Mouse (Mus musculus): Measurements from ENCODE around the gene Snx11. TPM values are rescaled to one million over a fixed set of nuclear protein-coding genes. Genes with fewer than 3 reads are reported as not detected.
"Not testable (repeated sequence)": the region's sequence is repeated elsewhere in the genome, so short reads cannot be mapped to it uniquely, and the experiment has no call there.

Snx11 gene
- polyA plus RNA-seq, 1 experiment from 2014 or later, result 51.1 TPM

- peaks cover 51% of the 10 kb centered on the region for H3K36me3 ChIP-seq (replicated peaks)
- no peak overlapping the region for H3K4me3 ChIP-seq
- 95% methylated on average over 2 of the region's 2 CpGs for WGBS
- no peak overlapping the region for H3K4me2 ChIP-seq
- H3K4me1 ChIP-seq, result no peaks in the 10 kb centered on the region
- H3K9ac ChIP-seq, result no peak overlapping the region
- H3K9me3 ChIP-seq, result no peaks in the 10 kb centered on the region
- no peak overlapping the region for H3K27ac ChIP-seq
- ATAC-seq (replicated peaks), result no peak
- H3K27me3 ChIP-seq (replicated peaks), result no peaks in the 10 kb centered on the region
These were observed 38.5 kb upstream of the Snx11 start for GRCm38 (mm10) chr11:96815895-96816294.

- Histone ChIP-seq H3K4me1 (no peaks in the 10 kb centered on the region), H3K36me3 (replicated peaks) (peaks cover 45% of the 10 kb centered on the region), H3K27ac (no peak overlapping the region), H3K4me3 (no peak overlapping the region), H3K27me3 (replicated peaks) (no peaks in the 10 kb centered on the region), H3K4me2 (no peak overlapping the region), H3K9me3 (no peaks in the 10 kb centered on the region), H3K9ac (no peak overlapping the region)
- WGBS, result 88% methylated on average over 2 of the region's 2 CpGs
- ATAC-seq (replicated peaks), result no peak
These were observed 37.1 kb upstream of the Snx11 start for GRCm38 (mm10) chr11:96814443-96814842.

GRCm38 (mm10) chr11:96813920-96814319 is 36.6 kb upstream of the Snx11 start:
- Histone ChIP-seq H3K27ac (no peak overlapping the region), H3K36me3 (replicated peaks) (peaks cover 44% of the 10 kb centered on the region), H3K9ac (no peak overlapping the region), H3K4me3 (no peak overlapping the region), H3K4me2 (no peak overlapping the region), H3K4me1 (no peaks in the 10 kb centered on the region), H3K27me3 (replicated peaks) (no peaks in the 10 kb centered on the region), H3K9me3 (no peaks in the 10 kb centered on the region)
- ATAC-seq (replicated peaks), result no peak
- WGBS, result 93% methylated on average over 5 of the region's 5 CpGs

GRCm38 (mm10) chr11:96813455-96813854 is 36.1 kb upstream of the Snx11 start:
- no peaks in the 10 kb centered on the region for H3K4me1 ChIP-seq
- ATAC-seq (replicated peaks), result no peak

GRCm38 (mm10) chr11:96811188-96811587 is 33.8 kb upstream of the Snx11 start:
- not testable (repeated sequence) for H3K9ac ChIP-seq; H3K4me3 ChIP-seq; H3K27me3 ChIP-seq (replicated peaks); ATAC-seq (replicated peaks); H3K4me1 ChIP-seq; H3K27ac ChIP-seq; H3K4me2 ChIP-seq; H3K9me3 ChIP-seq
- peaks cover 36% of the 10 kb centered on the region for H3K36me3 ChIP-seq (replicated peaks)
- 86% methylated on average over 1 of the region's 1 CpGs for WGBS

More at GRCm38 (mm10) chr11:96813455-96813854, 36.1 kb upstream of the Snx11 start:
- Histone ChIP-seq H3K27ac (no peak overlapping the region), H3K36me3 (replicated peaks) (peaks cover 44% of the 10 kb centered on the region), H3K4me2 (no peak overlapping the region), H3K27me3 (replicated peaks) (no peaks in the 10 kb centered on the region), H3K9me3 (no peaks in the 10 kb centered on the region), H3K9ac (no peak overlapping the region), H3K4me3 (no peak overlapping the region)
- WGBS, result 94% methylated on average over 4 of the region's 4 CpGs

GRCm38 (mm10) chr11:96809562-96810235 is 32.3 kb upstream of the Snx11 start:
- H3K4me3 ChIP-seq, result no peak overlapping the region
- H3K27me3 ChIP-seq (replicated peaks), result no peaks in the 10 kb centered on the region
- no peak overlapping the region for H3K9ac ChIP-seq
- ATAC-seq (replicated peaks), result no peak
- no peak overlapping the region for H3K4me2 ChIP-seq
- H3K9me3 ChIP-seq, result no peaks in the 10 kb centered on the region
- H3K4me1 ChIP-seq, result no peaks in the 10 kb centered on the region
- no peak overlapping the region for H3K27ac ChIP-seq
- WGBS, result 94% methylated on average over 6 of the region's 6 CpGs
- H3K36me3 ChIP-seq (replicated peaks), result peaks cover 36% of the 10 kb centered on the region

GRCm38 (mm10) chr11:96808066-96808465 is 30.7 kb upstream of the Snx11 start:
- Histone ChIP-seq H3K4me1 (no peaks in the 10 kb centered on the region), H3K9ac (no peak overlapping the region), H3K27me3 (replicated peaks) (no peaks in the 10 kb centered on the region), H3K9me3 (no peaks in the 10 kb centered on the region), H3K27ac (no peak overlapping the region), H3K36me3 (replicated peaks) (peaks cover 45% of the 10 kb centered on the region), H3K4me3 (no peak overlapping the region), H3K4me2 (no peak overlapping the region)
- no peak for ATAC-seq (replicated peaks)
- WGBS, result 48% methylated on average over 1 of the region's 1 CpGs

GRCm38 (mm10) chr11:96805606-96806005 is 28.2 kb upstream of the Snx11 start:
- 90% methylated on average over 5 of the region's 5 CpGs for WGBS
- Histone ChIP-seq H3K36me3 (replicated peaks) (peaks cover 51% of the 10 kb centered on the region), H3K4me1 (no peaks in the 10 kb centered on the region), H3K27me3 (replicated peaks) (no peaks in the 10 kb centered on the region), H3K4me3 (no peak overlapping the region), H3K9ac (no peak overlapping the region), H3K4me2 (no peak overlapping the region), H3K9me3 (no peaks in the 10 kb centered on the region), H3K27ac (no peak overlapping the region)
- no peak for ATAC-seq (replicated peaks)

GRCm38 (mm10) chr11:96799511-96799910 is 22.2 kb upstream of the Snx11 start:
- H3K4me1 ChIP-seq, result no peaks in the 10 kb centered on the region
- H3K36me3 ChIP-seq (replicated peaks), result peaks cover 19% of the 10 kb centered on the region
- ATAC-seq (replicated peaks), result no peak
- no peaks in the 10 kb centered on the region for H3K9me3 ChIP-seq
- no peak overlapping the region for H3K27ac ChIP-seq
- H3K9ac ChIP-seq, result no peak overlapping the region
- no peaks in the 10 kb centered on the region for H3K27me3 ChIP-seq (replicated peaks)
- no peak overlapping the region for H3K4me2 ChIP-seq
- no peak overlapping the region for H3K4me3 ChIP-seq
- WGBS, result 91% methylated on average over 2 of the region's 2 CpGs

- no peak overlapping the region for H3K9ac ChIP-seq
- no peak overlapping the region for H3K4me2 ChIP-seq
- H3K36me3 ChIP-seq (replicated peaks), result 0 out of 2 replicates have a peak, but pooled peaks cover under 1% of the 10 kb centered on the region
- no peaks in the 10 kb centered on the region for H3K9me3 ChIP-seq
- 66% methylated on average over 1 of the region's 1 CpGs for WGBS
- H3K4me3 ChIP-seq, result no peak overlapping the region
- H3K27ac ChIP-seq, result no peak overlapping the region
- ATAC-seq (replicated peaks), result no peak
- peaks cover 23% of the 10 kb centered on the region for H3K4me1 ChIP-seq
- H3K27me3 ChIP-seq (replicated peaks), result no peaks in the 10 kb centered on the region
These were observed 19.2 kb upstream of the Snx11 start for GRCm38 (mm10) chr11:96796586-96796985.

GRCm38 (mm10) chr11:96796081-96796480 is 18.7 kb upstream of the Snx11 start:
- H3K27me3 ChIP-seq (replicated peaks), result no peaks in the 10 kb centered on the region
- no peak for ATAC-seq (replicated peaks)
- H3K4me3 ChIP-seq, result no peak overlapping the region
- H3K9ac ChIP-seq, result no peak overlapping the region
- H3K4me1 ChIP-seq, result peaks cover 26% of the 10 kb centered on the region
- H3K4me2 ChIP-seq, result no peak overlapping the region
- no peaks in the 10 kb centered on the region for H3K36me3 ChIP-seq (replicated peaks)
- no peak overlapping the region for H3K27ac ChIP-seq
- 100% methylated on average over 2 of the region's 2 CpGs for WGBS
- H3K9me3 ChIP-seq, result no peaks in the 10 kb centered on the region

- WGBS, result 97% methylated on average over 13 of the region's 13 CpGs
- Histone ChIP-seq H3K4me1 (peaks cover 32% of the 10 kb centered on the region), H3K9ac (no peak overlapping the region)
These were observed 18.1 kb upstream of the Snx11 start for GRCm38 (mm10) chr11:96795491-96795890.

GRCm38 (mm10) chr11:96790681-96791080 is 13.3 kb upstream of the Snx11 start:
- no peaks in the 10 kb centered on the region for H3K9me3 ChIP-seq
- peak overlapping the region; percentile 98; the same call in 1 of the 2 replicates for H3K4me3 ChIP-seq
- H3K9ac ChIP-seq, result no peak overlapping the region
- ATAC-seq (replicated peaks), result no peak
- WGBS, result 3% methylated on average over 1 of the region's 1 CpGs
- H3K4me2 ChIP-seq, result peak overlapping the region; percentile 83
- H3K4me1 ChIP-seq, result peaks cover 43% of the 10 kb centered on the region
- H3K27me3 ChIP-seq (replicated peaks), result no peaks in the 10 kb centered on the region
- no peaks in the 10 kb centered on the region for H3K36me3 ChIP-seq (replicated peaks)
- no peak overlapping the region for H3K27ac ChIP-seq

More at GRCm38 (mm10) chr11:96795491-96795890, 18.1 kb upstream of the Snx11 start:
- ATAC-seq (replicated peaks), result no peak
- Histone ChIP-seq H3K27me3 (replicated peaks) (no peaks in the 10 kb centered on the region), H3K36me3 (replicated peaks) (no peaks in the 10 kb centered on the region), H3K9me3 (no peaks in the 10 kb centered on the region), H3K4me3 (no peak overlapping the region), H3K27ac (no peak overlapping the region), H3K4me2 (no peak overlapping the region)
